Mouse (Mus musculus) ES-E14 (cell line): ENCODE results near the gene Aim2.

ENCODE experiments used
- HCFC1 ChIP-seq: IDR thresholded peaks from 2 replicates; pipeline ENCODE4 v1.6.1; 2012; ENCODE audit warnings: low read length, inconsistent platforms, borderline replicate concordance; ENCODE audit not compliant: insufficient read depth
- ZC3H11A ChIP-seq: IDR thresholded peaks from 2 replicates; pipeline ENCODE4 v1.6.1; 2012; ENCODE audit warnings: low read depth, mild to moderate bottlenecking, inconsistent platforms, low read length, borderline replicate concordance
- ZNF384 ChIP-seq: IDR thresholded peaks from 2 replicates; pipeline ENCODE4 v1.6.1; 2012; ENCODE audit warnings: low read depth, low read length, inconsistent platforms

DNA sequence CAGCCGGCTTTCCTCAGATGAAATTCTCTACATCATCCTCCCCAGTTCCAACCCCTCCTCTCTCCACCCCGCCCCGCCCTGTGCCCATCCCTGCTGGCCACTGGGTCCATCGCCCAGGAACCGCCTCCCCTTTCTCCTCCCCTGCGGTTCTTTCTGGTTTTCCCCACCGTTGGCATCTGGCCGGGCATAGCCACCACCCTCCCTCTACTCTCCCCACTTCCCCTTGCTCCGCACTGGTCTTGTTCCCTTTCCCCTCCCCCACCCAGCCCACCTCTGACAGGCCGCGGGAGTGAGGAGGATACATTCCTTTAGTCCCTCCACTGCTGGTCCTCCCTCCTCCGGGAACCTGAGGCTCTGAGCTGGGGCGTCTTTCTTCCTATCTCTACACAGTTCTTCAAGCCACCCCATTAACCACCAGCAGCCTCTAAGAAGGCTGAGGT, 15.3 kb downstream of the Aim2 start:
- TF ChIP-seq ZNF384 (no peak), HCFC1 (no peak), ZC3H11A (no peak)
